Mouse (Mus musculus) hindbrain, embryonic 16.5 days (tissue): Measurements from ENCODE around the gene Amn1. TPM values are rescaled to one million over a fixed set of nuclear protein-coding genes. Genes with fewer than 3 reads are reported as not detected.
"Not testable (repeated sequence)": the region's sequence is repeated elsewhere in the genome, so short reads cannot be mapped to it uniquely, and the experiment has no call there.

Source experiments
- ATAC-seq: fragments of 200-750 bp; cut with Nextera tagmentation; 2 replicates; pipeline ENCODE4 v1.8.0; 2017; ENCODE audit warnings: moderate TSS enrichment, moderate library complexity
- H3K27ac ChIP-seq: fragments of 300-500 bp; sonication (generic); 2 replicates; pipeline ENCODE4 v1.5.1; 2014; ENCODE audit warnings: low read depth, mild to moderate bottlenecking, control low read depth, low read length, moderate library complexity
- H3K27me3 ChIP-seq: fragments of 300-500 bp; sonication (generic); replicated peaks from 2 replicates; pipeline ENCODE4 v1.6.1; 2014; ENCODE audit warnings: low read length; ENCODE audit not compliant: control insufficient read depth, insufficient read depth
- H3K36me3 ChIP-seq: fragments of 300-500 bp; sonication (generic); 2 replicates; pipeline ENCODE4 v1.6.1; 2014; ENCODE audit warnings: mild to moderate bottlenecking, low read length, moderate library complexity, mixed read lengths; ENCODE audit not compliant: control insufficient read depth, insufficient read depth
- H3K4me1 ChIP-seq: fragments of 300-500 bp; sonication (generic); 2 replicates; pipeline ENCODE4 v1.6.1; 2014; ENCODE audit warnings: low read depth, low read length; ENCODE audit not compliant: control insufficient read depth, insufficient read depth
- H3K4me2 ChIP-seq: fragments of 300-500 bp; sonication (generic); 2 replicates; pipeline ENCODE4 v1.6.1; 2014; ENCODE audit warnings: mild to moderate bottlenecking, low read length, control low read depth, moderate library complexity
- H3K4me3 ChIP-seq: fragments of 300-500 bp; sonication (generic); 2 replicates; pipeline ENCODE4 v1.5.1; 2014; ENCODE audit warnings: mild to moderate bottlenecking, low read length, control low read depth, moderate library complexity
- H3K9ac ChIP-seq: fragments of 300-500 bp; sonication (generic); 2 replicates; pipeline ENCODE4 v1.6.1; 2014; ENCODE audit warnings: low read depth, mild to moderate bottlenecking, control low read depth, low read length, moderate library complexity
- H3K9me3 ChIP-seq: fragments of 300-500 bp; sonication (generic); 2 replicates; pipeline ENCODE4 v1.6.1; 2014; ENCODE audit warnings: mild to moderate bottlenecking, low read length, moderate library complexity; ENCODE audit not compliant: control insufficient read depth
- WGBS: fragments of 180-500 bp; shearing (Covaris S2); extraction: QIAGEN DNeasy Blood & Tissue Kit; methylation state at CpG from one replicate; pipeline ENCODE4 v1.1.7; 2014; 5-methylcytosine and 5-hydroxymethylcytosine counted together
- polyA plus RNA-seq: library from polyadenylated mRNA; unstranded; fragments of >200 nt; fragmentation: Nextera tagmentation; extraction: Ambion mirVana; gene quantifications from 2 replicates; pipeline ENCODE4 v1.2.1, GENCODE M21; 2015

Amn1 gene
- polyA plus RNA-seq, 1 experiment from 2014 or later, result 93.6 TPM

DNA sequence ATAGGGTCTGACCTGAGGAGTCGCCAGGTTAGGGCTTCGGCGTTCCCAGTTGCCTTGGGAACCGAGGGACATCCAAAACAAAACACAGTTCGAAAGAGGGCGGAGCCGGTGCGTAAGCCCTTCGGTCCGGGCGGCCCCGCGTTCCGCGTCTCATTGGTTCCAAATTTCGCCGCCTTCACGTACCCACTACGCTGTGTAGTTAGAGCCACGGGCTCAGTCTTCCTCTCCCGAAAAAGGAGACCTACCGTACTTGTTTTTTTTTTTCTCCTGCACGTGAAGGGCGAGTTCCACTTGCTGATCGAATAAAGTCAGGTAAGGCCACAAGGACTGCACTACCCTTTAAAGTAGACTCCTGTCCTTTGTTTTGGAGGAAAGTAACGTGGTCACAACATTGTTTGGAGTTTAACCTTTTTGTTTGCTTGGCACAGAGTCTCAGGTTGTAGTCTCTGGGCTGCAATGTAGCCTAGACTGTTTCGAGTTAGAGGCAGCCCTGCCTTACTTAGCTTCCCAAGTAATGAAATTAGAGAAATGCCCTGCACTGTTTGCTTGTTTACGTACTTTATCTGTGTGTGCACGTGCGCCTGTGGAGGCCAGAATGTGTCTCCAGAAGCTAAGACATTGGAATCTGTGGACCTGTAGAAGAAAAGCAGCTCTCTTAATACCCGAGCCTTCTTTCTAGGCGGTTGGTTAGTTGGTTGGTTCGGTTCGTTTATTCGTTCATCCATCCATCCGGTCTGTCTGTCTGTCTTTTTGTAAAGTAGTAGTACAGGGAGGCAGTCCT lies 46.9 kb downstream of the Amn1 start:
- H3K36me3 ChIP-seq, result no peaks in the 10 kb centered on the region
- H3K9me3 ChIP-seq, result no peaks in the 10 kb centered on the region
- WGBS, result 8% methylated on average over 36 of the region's 36 CpGs
- H3K4me1 ChIP-seq, result peaks cover 7% of the 10 kb centered on the region
- H3K27ac ChIP-seq, result no peak overlapping the region
- peak overlapping the region; percentile 88 for H3K4me2 ChIP-seq
- no peaks in the 10 kb centered on the region for H3K27me3 ChIP-seq
- H3K9ac ChIP-seq, result peak overlapping the region; percentile 67
- peak; percentile 97 for ATAC-seq
- peak overlapping the region; percentile 57 for H3K4me3 ChIP-seq

GRCm38 (mm10) chr6:149139471-149139870 lies 49.0 kb downstream of the Amn1 start, which contains the start of gene Etfbkmt:
Gene Etfbkmt (plus strand): TSS chr6:149139849.
- Histone ChIP-seq H3K27ac (no peak within 1 kb of the TSS), H3K36me3 (no peaks in the 10 kb centered on the region), H3K4me3 (no peak within 1 kb of the TSS), H3K4me2 (no peak within 1 kb of the TSS), H3K4me1 (peaks cover 7% of the 10 kb centered on the region), H3K9me3 (no peaks in the 10 kb centered on the region), H3K27me3 (no peaks in the 10 kb centered on the region), H3K9ac (no peak within 1 kb of the TSS)
- no peak for ATAC-seq
- WGBS, result 85% methylated on average over 1 of the region's 1 CpGs

GRCm38 (mm10) chr6:149139011-149139410 lies 49.5 kb downstream of the Amn1 start:
- no peak for ATAC-seq
- H3K4me3 ChIP-seq, result no peak overlapping the region
- no peak overlapping the region for H3K9ac ChIP-seq
- no peaks in the 10 kb centered on the region for H3K36me3 ChIP-seq
- H3K27me3 ChIP-seq, result no peaks in the 10 kb centered on the region
- WGBS, result 92% methylated on average over 3 of the region's 3 CpGs
- no peak overlapping the region for H3K4me2 ChIP-seq
- peaks cover 7% of the 10 kb centered on the region for H3K4me1 ChIP-seq
- H3K9me3 ChIP-seq, result no peaks in the 10 kb centered on the region
- H3K27ac ChIP-seq, result no peak overlapping the region

DNA sequence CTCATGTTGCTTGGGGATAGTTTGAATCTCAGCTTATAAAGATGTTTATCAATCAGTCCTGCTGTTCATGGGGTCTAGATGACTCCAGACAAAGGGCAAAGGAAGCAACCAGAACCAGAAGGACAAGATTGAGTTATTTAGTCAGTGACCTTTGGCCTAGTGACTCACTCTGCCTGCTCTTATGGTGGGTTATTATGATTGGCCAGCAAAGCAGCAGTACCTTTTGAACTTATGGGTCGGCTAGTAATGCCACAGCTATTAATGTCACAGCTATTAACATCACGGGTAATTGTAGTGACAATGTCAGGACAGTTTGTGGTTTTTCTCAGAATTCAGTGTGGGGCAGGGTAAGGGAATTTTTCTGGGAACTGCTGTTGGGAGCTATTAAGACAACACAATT lies 50.6 kb downstream of the Amn1 start:
- no peak overlapping the region for H3K9ac ChIP-seq
- no peak for ATAC-seq
- H3K27me3 ChIP-seq, result no peaks in the 10 kb centered on the region
- 71% methylated on average over 2 of the region's 2 CpGs for WGBS
- H3K27ac ChIP-seq, result no peak overlapping the region
- no peaks in the 10 kb centered on the region for H3K9me3 ChIP-seq
- no peak overlapping the region for H3K4me3 ChIP-seq
- peaks cover 7% of the 10 kb centered on the region for H3K4me1 ChIP-seq
- no peaks in the 10 kb centered on the region for H3K36me3 ChIP-seq
- H3K4me2 ChIP-seq, result no peak overlapping the region

- Histone ChIP-seq H3K36me3 (no peaks in the 10 kb centered on the region), H3K4me2 (no peak overlapping the region), H3K27me3 (no peaks in the 10 kb centered on the region), H3K4me3 (no peak overlapping the region), H3K9me3 (no peaks in the 10 kb centered on the region), H3K27ac (no peak overlapping the region), H3K9ac (no peak overlapping the region), H3K4me1 (no peaks in the 10 kb centered on the region)
- no peak for ATAC-seq
- 83% methylated on average over 6 of the region's 6 CpGs for WGBS
These were observed 52.9 kb downstream of the Amn1 start for GRCm38 (mm10) chr6:149135631-149136030.

- Histone ChIP-seq H3K27me3 (no peaks in the 10 kb centered on the region), H3K4me1 (no peaks in the 10 kb centered on the region), H3K36me3 (no peaks in the 10 kb centered on the region), H3K4me3 (no peak overlapping the region), H3K27ac (no peak overlapping the region), H3K9me3 (no peaks in the 10 kb centered on the region), H3K4me2 (no peak overlapping the region), H3K9ac (no peak overlapping the region)
- 33% methylated on average over 5 of the region's 5 CpGs for WGBS
- ATAC-seq, result no peak
These were observed 53.9 kb downstream of the Amn1 start for GRCm38 (mm10) chr6:149134391-149135150.

DNA sequence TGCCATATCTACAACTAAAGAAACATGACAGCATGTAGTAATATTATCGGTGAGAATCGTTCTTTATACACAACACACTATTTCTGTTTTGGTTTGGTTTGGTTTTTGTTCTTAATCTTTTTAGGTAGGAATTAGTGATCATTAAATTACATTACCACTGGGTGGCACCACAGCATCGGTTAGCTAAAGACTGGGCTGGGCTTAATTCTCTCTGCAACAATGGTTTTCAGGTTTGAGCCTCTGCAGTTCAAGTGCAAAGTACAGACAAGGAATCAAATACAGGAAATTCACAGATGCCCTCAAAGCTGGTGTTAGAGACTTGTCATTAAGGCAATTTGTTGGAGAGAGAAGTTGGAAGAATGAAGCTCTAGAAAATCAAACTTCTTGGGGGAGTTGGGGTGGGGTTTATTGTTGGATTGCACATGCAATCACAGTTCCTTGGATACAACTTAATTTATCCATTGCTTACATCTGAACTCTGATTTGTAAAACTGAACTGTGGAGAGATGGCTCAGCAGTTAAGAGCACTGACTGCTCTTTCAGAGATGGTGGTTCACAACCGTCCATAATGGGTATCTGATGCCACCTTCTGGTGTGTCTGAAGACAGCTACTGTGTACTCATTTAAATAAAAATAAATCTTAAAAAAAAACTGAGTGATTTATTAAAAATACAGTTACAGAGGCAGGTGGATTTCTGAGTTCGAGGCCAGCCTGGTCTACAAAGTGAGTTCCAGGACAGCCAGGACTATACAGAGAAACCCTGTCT lies 56.0 kb downstream of the Amn1 start:
- Histone ChIP-seq H3K36me3 (no peaks in the 10 kb centered on the region), H3K4me3 (no peak overlapping the region), H3K27ac (no peak overlapping the region), H3K4me1 (no peaks in the 10 kb centered on the region), H3K9ac (no peak overlapping the region), H3K27me3 (no peaks in the 10 kb centered on the region), H3K4me2 (no peak overlapping the region), H3K9me3 (no peaks in the 10 kb centered on the region)
- WGBS, result 29% methylated on average over 5 of the region's 5 CpGs
- peak; percentile 78 for ATAC-seq

DNA sequence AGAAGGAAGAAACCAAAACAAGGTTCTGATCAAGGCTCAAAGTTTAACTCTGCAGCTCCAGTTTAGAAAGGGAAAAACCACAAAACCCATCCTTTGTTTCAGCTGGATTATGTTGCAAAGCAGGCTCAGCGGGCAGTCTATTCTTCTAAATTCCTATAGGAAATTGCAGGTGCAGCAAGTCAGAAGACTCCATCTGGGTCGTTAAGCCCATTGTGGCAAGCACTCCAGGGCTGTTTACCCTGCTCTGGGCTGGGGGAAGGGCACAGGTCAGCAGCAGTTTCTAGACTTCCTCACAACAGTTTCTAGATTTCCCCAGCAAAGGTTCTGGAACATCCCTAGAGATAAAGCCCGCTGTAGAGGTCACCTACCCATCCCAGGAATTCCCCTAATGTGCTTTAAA lies 57.4 kb downstream of the Amn1 start:
- WGBS, result 10% methylated on average over 3 of the region's 3 CpGs
- H3K36me3 ChIP-seq, result no peaks in the 10 kb centered on the region
- no peaks in the 10 kb centered on the region for H3K27me3 ChIP-seq
- H3K9ac ChIP-seq, result no peak overlapping the region
- H3K27ac ChIP-seq, result no peak overlapping the region
- H3K4me1 ChIP-seq, result no peaks in the 10 kb centered on the region
- H3K9me3 ChIP-seq, result no peaks in the 10 kb centered on the region
- no peak overlapping the region for H3K4me3 ChIP-seq
- 0 out of 2 replicates have a peak, but pooled peaks have one; percentile 4 for ATAC-seq
- no peak overlapping the region for H3K4me2 ChIP-seq

- H3K9me3 ChIP-seq, H3K36me3 ChIP-seq, H3K4me2 ChIP-seq, H3K9ac ChIP-seq, ATAC-seq, H3K27me3 ChIP-seq, H3K4me1 ChIP-seq, H3K4me3 ChIP-seq, H3K27ac ChIP-seq: not testable (repeated sequence)
- 83% methylated on average over 8 of the region's 8 CpGs for WGBS
These were observed 58.6 kb downstream of the Amn1 start, which contains the start of gene Gm10203 for GRCm38 (mm10) chr6:149129870-149130269. Gene Gm10203 (plus strand): TSS chr6:149130170.
